Mouse (Mus musculus): ENCODE results near the gene Gtf3c5.

- no peak for TF ChIP-seq CTCF (conservative IDR thresholded peaks at IDR 0.05; ENCODE audit: low read length)
- no peak for TF ChIP-seq NANOG (IDR thresholded peaks at IDR 0.05; ENCODE audit: borderline replicate concordance, low read length)
- no peak for TF ChIP-seq POU5F1 (IDR thresholded peaks at IDR 0.05; ENCODE audit: borderline replicate concordance, low read length)
Observed at GRCm38 (mm10) chr2:28621111-28621510, 37.6 kb upstream of the Gtf3c5 start.
